Mouse (Mus musculus) inflammation-experienced regulatory T-cells, adult 6 months (primary cell): Measurements from ENCODE around the gene Bend6. TPM values are rescaled to one million over a fixed set of nuclear protein-coding genes. Genes with fewer than 3 reads are reported as not detected.

Experiments
- ATAC-seq: one replicate; pipeline ENCODE4 v1.8.0; 2017
- polyA plus RNA-seq, 3 experiments: library from polyadenylated mRNA; unstranded; fragments of 100-300 nt; shearing (Covaris generic); gene quantifications; one replicate each; pipeline ENCODE4 v1.2.1; 2017

Gene Bend6
- polyA plus RNA-seq, result 1 to 10 TPM in 2 of 3 experiments, under 1 TPM in 1; 0.96 to 8.0 (median 2.4) TPM

DNA sequence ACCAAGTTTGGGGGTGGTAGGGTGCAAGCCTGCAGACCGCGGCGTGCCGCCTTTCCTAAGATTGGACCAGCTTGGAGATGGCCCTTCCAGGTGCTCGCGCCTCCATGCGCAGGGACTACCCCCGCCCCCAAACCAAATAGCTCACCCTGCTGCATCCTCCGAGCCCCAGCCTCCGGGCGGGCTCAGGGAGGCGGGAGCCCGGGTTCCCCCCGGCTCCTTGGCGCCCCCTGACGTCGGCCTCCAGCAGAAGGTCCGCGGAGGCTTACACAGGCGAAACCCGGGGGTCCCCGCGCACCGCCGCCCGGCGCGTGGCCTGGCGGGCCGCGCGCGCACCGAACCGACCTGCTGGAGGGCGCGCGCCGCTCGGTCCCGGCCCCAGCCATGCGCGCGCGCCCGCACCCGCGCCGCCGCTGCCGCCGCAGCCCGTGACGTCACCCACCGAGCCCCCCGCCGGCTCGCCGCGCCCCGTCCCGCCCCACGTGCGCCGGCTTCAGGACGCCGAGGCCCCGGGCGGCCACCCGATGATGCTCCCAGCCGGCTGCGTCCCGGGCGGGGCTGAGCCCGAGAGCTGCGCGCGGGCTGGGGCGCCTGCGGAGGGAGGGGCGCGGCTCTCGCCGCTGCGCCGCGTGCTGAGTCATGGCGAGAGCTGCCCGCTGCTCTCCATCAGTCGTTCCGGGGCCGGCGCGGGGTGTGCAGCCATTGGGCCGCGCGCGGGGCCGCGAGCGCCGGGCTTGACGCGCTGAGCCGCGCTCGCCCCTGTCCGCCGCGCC lies at the start of gene Bend6:
Gene Bend6, minus strand, starts transcription at position 396 of the 770 bp plus-strand sequence.
- ATAC-seq, result peak; percentile 46

DNA sequence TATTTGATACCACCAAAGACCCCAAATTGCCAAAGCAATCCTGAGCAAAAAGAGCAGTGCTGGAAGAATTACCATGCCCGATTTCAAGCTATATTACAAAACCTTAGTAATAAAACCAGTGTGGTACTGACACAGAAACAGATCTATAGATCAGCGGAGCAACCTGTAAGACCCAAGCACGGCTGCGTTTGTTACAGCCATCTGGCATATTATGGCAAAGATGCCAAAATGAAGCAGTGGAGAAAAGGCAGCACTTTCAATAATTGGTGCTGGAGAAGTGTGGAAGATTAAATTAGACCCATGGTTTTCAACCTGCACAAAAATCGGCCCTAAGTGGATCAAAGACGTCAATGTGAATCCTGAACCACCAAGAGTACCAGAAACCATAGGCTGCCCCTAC lies 48.0 kb upstream of the Bend6 start:
- ATAC-seq, result no peak

DNA sequence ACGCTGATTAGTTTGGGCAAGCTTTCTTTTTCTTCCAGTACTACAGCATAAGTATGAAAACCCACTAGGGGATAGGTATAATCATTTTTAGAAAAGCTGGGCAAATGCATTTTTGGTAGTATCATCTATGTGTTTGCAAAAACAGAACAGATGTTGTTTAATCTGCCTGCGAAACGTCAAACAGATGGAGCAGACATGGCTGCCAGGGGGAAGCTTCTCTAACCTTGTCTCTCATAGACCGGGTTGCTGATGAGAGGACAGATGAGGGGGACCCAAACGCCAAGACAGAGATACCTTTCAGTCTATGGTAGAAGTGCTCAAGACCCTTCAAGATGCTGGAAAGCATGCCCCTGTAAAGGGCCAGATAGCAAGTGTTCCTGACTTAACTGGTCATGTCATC lies 40.9 kb upstream of the Bend6 start:
- ATAC-seq, result no peak

DNA sequence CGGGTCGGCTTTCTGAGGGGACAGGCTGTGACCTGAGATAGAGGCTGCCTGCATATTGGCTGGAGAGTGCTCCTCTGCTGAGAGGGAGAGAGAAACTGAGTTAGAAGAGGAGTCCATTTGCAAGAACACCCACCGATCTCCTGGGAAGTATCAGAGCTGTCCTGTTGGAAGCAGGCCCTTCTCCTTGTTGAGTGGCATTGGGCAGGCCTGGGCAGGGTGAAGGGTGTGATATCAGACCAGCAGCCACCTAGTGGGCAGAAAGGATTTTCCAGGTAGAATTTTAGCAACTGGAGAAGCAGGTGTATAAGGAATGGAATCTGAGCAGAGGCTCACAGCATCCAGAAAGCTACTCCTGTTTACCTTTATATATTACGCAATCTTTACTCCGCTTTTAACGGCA lies 40.2 kb upstream of the Bend6 start:
- no peak for ATAC-seq

DNA sequence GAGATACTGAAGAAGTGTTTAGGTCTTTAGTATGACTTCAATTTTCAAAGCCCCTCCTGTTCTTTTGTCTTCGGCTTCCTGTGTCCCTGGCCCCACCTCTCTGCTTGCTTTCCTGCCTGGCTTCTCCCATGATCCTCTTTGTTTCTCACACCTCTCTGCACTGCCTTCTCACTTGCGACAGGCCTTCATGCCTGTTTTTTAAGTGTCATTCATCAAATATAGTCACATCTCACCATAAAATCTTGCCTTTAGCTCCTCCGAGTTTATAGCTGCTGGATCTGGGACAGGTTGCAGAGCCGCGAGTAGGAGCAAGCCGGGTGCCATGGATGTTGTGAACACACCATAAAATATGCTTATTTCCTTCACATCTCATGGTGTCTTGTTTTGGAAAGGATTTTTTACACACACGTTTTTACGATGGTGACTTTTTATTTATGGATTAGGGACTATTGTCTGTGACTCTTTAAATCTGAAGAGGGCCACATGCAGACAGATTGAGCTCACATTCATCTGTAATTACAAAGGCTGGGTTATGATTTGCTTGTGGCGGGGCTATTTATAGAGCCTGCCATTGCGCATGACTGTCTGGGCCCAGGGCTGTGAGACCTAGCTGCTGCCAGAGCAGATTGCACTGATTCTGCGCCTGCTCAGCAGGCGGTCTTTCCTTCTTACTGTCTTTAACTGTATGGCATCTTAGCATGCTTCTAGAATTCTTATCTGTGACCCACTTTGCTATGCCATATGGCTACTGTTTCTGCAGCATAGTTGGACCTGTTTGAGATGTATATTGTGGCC lies 39.2 kb upstream of the Bend6 start:
- no peak for ATAC-seq

DNA sequence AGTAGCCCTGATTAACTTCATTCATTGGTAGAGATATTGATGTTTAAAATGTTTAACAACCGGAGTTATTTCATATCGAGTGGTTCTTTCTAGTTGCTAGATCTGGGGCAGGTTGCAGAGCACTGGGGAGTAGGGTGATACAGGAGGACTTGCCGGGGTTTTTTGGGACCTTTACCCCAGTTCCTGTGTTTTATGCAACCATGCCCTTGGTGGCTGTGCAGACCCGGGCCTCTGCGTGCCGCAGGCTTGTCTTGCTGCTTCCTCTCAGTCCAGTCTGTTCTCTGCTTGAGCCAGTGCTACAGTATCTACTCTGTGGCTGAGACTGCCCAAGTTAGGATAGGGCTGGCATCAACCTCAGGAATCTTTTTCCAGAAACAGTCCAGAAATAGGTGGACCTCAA lies 38.1 kb upstream of the Bend6 start:
- no peak for ATAC-seq

DNA sequence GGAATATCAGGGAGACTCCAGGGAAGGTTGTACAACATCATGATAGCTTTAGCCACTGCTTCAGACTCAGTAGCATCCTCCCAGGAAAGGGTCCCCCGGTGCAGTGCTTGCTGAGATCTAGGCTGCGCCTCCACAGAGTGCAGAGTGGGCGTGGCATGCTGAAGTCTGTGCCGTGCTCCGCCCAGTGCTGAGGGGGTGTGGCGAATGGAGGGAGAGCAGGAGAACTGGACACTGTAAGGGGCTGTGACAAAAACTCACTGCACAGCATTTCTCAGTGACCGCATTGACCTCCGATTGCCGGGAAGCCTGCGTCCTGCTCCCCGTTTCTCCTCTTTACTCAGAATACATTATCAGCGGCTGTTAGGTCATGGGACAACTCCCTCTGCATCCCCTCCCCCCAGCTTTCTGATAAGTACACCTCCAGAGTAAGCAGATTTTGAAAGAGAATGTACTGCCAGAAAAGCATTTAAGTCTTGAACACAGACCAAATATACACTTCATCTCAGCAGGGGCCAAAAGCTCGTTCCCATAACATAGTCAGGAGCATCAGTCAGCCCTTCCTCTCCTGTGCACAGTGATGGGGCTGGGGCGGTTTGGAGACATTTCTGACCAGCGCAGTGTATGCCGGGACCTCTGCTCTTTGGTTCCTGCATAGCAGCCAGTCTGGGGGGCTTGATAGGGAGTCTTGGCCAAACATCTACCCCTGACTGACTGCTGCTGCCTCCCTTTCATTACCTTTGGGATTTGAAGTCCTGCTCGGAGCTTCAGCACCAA lies 37.5 kb upstream of the Bend6 start:
- no peak for ATAC-seq

DNA sequence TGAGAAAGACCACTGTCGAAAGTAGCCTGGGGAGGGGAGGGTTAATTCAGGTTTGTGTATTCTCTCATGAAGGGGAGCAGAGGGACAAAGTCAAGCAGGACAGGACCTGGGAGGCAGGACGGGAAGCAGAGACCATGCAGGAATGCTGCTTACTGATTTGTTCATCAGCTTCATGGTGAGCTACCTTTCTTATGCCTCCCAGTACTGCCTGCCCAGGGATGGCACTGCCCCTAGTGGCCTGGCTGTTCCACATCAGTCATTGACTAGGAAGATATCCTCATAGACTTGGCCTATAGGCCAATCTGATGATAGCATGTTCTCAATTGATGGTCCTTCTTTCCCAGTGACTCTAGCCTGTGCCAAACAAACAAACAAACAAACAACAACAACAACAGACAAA lies 36.3 kb upstream of the Bend6 start:
- no peak for ATAC-seq

DNA sequence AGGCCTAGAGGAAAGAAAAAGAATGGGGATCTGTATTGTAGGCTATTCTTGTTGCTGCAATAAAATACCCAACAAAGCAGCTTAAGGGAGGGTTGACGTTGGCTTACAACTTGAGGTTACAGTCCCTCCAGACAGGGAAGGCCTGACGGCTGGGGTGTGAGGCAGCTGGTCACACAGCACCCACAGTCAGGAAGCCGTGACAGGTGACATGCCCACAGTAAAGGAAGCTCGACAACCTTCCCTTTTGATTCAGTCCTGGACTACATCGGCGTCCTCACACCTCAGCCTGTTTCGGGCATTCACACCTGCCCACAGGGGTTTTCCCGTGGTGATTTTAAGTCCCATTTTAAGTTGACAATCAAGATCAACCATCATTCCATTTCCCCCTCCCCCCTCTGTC lies 35.0 kb upstream of the Bend6 start:
- ATAC-seq, result no peak

DNA sequence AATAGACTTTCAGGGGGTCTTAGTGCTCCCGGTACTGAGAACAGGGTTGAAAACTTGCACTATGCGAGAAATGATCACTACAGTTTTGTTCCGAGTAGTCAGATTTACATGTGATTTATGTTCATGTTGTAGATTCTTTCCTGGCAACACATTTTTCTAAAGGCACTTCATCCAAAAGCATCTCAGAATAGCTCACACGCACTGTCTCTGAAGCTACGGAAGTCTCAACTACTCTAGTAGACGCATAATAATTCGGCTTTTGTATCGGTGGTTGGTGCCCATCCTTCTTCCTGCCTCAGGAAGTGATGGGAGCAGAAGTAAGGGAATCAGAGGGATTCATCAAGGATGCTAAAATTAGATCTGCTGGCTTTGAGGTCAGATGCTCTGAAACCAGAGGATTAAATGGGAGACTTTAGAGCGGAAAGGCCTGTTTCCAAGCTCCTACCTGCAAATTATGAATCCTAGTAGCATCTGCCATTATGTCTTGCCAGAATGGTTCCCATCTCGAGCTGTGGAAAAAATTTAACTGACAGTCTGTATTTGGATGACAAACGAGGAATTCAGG lies 32.8 kb upstream of the Bend6 start:
- no peak for ATAC-seq

DNA sequence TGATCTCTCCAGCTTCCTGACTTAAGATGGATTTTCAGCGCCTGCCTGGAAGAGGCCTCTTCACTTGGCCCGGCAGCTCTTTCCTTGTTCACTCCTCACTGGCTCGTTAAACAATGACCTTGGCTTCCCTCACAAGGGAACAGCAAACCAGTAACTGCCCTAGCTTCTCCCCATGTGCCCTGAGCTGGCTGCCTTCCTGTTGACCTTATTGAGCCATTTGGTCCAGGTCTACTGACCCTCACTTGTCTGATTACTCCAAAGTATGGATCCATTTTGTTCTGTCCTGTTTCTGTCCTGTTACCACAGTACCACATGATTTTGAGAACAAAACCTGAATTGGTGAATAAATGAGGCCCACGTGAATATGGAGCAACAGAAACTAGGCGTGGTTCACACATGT lies 32.2 kb upstream of the Bend6 start:
- ATAC-seq, result no peak

DNA sequence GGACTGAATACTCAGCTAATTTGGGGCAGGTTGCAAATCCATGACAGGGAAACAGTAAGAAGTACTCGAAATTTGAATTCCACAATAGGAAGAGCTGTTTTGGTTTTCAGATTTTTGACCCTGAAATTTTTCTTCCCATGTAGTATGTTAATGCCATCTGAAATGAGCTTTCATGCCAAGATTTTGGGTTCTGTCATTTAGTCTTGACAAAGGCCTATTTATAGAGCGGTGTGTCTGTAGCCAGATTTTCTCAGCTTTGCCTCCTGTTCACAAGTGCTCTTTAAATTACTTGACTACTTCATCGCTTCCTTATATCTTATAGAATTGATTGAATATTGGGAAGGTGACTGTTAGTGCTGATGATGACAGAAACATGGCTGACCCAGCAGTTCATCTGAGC lies 28.3 kb upstream of the Bend6 start:
- ATAC-seq, result no peak

DNA sequence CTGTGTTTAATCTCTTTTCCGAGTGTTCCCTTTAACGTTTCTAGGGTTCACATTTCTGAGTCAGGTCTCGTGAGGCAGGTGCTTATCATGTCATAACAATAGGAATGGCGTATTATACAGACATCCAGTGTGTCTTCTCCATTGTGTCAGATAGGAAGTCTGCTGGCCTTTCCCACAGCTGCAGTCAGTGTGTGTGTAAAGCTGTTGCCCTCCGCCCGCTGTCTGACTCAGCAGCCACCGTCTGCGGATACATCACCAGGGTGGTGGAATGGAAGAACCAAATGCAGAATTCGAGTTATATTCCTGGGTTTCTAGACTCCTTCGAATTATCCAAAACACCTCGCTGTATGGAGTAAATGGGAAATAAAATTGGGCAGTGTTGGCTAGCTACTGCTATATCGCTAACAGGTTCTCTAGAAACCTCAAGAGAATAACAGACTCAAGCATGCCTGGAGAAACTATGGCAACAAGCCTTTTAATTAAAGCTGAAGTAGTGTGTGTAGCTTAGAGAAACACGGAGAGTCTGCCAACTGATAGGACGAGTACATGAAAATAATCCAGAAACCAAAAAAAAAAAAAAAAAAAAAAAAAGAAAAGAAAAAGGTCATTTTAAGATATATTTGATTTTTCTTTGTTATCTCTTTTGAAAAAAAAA lies 25.4 kb upstream of the Bend6 start:
- no peak for ATAC-seq

DNA sequence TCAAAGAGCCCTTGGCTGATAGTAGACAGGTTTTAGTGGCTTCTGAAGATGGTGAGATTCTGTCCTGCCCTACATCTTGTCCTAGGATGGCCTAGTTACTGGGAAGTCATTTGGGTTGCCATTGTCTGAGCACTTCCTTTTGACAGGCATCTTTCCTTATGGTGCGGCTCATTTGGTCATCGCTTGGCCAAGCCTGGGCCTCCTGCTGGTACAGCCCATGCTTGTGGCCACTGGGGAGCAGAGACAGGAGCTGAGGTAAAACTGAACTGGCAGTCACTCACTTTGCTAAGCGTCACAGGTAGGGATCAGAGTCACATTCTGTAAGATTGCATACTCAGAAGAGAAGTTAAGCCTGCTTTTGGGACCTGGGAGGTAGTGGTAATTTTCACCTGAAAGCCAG lies 24.6 kb upstream of the Bend6 start:
- ATAC-seq, result no peak

DNA sequence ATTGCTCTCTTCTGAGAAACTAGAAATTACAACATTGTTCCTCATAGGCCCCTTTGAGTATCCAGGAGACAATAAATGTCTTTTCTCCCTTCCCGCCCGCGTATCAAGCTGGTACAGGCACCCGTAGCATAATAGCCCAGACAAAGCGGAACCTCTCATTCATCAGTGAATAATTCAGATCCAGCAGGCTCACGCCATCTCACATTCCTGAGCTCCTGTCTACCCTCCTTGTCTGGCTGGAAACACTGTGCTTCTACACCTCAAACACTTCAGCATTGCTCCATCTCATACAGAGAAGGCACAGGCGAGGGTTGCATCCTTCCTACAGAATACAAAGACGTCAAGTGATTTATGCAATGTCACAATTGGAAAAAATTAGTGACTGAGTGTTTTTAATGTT lies 24.2 kb upstream of the Bend6 start:
- ATAC-seq, result no peak

DNA sequence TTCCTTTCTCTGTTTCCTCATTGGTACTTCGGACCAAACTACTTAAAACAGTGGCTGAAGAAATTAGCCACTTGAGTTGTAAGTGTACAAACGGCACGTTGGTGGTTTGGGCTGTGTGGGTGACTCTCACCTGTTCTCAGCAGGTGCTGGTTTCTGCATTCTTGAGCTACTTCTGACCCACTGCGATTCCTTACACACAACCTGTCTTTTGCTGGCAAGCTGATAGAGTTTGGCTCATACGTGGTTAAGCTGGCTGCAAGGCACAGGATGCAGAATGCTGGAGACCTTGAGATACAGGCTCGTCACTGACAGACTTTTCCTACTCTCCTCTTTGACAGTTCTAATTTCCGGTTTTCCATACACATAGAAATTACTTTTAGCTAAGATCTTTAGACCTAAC lies 19.9 kb upstream of the Bend6 start:
- no peak for ATAC-seq

DNA sequence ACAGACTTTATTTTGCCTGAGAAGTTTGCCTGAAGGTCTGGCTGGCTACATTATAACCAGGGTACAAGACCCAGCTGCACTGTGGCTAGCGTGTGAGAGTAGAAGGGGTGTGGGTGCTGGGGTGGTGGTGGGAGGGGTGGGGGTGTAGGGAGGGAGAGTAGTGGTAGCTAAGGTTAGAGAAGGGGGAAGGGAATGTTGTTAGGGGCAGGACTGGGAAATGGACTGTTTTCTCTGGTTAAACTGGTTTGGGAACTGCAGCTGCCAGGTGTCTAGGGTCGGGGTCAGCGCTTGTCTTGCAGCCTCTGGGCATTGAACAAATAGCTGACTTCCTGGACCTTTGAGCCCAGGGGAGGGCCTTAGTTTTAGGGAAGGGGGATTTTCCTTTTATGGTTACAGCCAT lies 17.7 kb upstream of the Bend6 start:
- ATAC-seq, result no peak

DNA sequence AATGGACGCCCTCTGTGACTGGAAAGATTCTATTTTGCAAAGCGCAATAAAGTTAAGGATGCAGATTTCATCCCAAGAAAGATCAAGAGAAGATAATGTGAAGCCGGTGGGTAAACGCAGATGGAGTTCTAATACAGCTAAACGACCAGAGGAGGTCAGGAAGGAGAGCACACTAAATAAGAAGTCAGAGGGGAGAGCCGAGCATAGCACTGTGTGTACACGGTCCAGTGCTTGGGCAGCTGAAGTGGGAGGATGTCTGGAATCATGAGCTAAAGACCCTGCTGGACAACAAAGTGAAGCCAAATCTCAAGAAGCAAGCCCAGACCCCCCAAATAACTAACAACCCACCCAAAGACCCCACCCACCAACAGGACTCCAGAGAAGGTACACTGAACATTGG lies 15.4 kb upstream of the Bend6 start:
- no peak for ATAC-seq

DNA sequence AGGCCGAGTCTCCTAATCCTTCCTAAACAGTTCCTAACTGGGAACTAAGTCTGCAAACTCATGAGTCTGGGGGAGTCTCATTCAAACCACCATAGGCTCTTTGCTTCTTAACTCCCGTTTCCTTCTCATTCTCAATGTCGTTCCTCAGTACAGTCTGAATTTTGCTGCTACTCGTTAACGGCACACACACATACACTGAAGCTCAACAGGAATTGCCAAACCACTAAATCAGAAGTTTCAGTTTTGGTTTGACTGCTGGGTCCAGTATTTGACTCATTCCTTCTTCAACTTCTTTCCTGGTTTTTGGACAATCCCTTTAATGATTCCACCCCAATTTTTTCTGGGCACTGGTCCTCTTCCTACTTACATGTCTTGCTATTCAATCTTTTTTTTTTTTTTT lies 8.9 kb upstream of the Bend6 start:
- ATAC-seq, result no peak

DNA sequence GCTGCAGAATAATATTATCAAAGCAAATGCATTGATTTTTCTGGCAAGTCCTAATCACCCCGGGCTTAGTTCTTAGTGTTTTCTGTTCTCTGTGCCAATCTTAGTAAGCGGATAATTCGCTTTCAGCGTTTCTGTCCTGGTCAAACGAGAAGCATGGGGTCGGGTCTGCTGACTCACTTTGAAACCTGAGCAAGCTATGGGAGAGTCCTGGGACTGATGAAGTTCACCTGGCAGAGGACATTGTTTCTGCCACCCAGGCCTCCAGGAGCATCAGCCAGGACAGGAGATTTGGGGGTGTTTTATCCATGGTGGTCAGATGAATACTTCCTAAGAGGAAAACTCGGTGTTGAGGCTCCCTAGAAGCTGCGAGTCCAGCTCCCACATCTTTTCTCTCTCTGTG lies 4.0 kb upstream of the Bend6 start:
- ATAC-seq, result no peak

DNA sequence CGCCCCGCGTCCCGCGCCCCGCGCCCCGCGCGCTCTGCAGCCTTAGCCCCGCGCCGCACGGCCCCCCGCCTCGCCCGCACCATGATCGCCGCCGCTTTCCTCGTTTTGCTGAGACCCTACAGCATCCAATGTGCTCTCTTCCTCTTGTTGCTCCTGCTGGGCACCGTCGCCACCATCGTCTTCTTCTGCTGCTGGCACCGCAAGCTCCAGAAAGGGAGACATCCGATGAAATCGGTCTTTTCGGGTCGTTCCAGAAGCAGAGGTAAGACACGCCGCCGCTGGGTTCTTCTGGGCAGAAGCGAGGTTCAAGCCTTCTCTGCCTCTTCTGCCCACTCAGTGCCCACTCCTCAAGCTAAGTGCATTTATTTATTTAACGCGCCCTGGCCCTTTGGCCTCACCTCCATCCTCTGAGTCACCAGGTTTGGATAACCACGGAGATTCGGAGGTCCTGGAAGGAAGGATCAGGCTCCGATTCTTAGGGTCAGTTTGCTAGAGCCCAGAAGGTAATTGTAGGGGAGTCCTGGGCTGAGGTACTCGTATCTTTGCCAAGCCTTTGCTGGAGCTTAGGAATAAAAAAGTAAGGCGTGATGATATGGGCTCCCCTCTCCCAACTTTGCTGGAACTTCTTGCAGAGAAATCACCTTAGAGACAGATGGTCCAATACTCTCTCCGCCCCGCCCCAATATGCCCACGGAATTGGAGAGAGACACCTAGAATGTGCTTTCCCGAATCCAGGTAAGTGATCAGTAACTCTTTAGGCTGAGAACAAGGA lies 761 bp upstream of the Bend6 start, which contains the start of gene Dst:
Gene Dst, plus strand, starts transcription at position 35 of the 772 bp plus-strand sequence.
- ATAC-seq, result no peak

DNA sequence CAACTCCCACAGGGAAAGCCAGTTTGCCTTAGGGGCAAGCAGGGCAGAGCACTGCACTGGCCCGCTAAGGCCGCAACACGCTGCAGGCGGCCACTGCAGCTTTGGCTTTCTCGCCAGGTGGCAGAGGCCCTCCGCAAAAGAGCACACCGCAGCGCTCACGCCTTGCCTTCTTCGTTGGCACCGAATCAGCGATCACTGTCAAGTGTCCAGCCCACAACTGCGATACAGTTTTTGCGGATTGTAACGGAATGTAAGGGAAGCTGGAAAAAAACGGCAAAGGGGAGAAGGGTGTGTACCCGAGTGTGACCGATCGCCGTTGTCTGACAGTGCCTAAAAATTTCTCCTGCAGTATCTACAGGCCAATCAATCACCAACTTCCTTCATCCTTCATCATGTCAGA lies 689 bp downstream of the Bend6 start:
- ATAC-seq, result no peak
